Mouse (Mus musculus) gastrocnemius, adult 18-20 months (tissue): ENCODE measurements at regions not wholly inside any gene's neighbourhood (a gene's known extent, or its start where the extent isn't known, plus 50 kb on each side); places are given as distances from the start of the nearest gene placed in this dataset.
"Not testable (repeated sequence)": the region's sequence is repeated elsewhere in the genome, so short reads cannot be mapped to it uniquely, and the experiment has no call there.

Source experiments
- DNase-seq: peaks from one replicate; pipeline ENCODE4 v3.0.0; 2021; ENCODE audit warnings: low spot score

DNA sequence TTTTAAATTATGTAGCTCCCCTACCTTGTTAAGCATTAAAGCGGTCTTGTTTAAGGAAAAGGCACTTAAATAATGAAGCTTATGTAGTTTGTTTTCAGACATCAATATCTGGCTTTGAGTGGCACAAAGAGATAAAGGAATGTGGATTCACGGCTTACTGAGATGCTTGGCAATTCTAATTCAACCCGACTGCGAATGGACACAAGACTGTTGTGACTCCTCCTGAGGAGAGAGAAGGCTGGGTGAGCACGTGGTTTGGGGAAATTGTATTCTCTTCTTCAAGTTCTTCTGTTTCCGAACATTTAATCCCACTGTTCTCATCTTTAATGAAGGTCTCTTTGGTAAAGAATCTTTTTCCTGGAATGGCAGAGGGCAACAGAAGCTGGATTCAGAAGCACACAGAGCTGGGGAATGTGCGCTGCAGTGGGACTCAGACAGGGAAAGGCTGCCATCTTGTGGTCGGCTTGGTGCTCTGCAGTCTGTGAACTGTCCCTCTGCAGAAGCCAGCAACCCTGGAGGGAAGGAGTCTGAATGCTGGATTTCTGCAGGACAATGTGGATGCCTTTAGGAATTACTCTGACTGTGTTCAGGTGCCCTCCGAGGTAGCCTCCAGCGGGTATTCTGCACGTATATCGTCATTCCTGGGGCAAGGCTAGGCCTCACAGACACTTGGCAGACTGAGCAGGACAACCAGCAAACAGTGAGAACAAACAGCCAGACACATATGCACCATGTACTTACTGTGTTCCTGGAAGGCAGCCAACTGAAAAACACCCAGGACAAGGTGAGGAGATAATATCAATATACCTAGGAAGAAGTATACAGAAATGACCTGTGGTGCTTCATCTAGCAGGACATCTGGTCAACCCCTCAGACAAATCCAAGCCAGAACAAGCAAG lies 54.0 kb upstream of the Pax1 start:
- peak; percentile 36 for DNase-seq

DNA sequence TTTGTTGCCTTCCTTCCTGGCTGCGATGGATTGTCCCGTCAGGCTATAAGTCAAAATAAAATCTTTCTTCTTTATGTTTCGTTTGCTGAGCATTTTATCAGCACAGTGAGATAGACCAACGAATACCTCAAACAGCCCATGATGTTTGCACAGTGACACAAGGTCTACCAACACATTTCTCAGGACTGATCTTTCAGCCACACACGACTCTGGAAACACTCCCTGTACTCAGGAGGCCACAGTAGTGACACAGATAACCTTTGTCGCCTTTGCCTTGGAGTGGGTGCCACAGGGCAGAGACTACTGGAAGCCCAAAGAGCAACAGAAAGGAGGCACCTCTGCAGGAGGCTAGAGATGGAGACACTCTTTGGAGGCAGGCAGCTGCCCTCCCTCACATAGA lies 55.0 kb upstream of the Pax1 start:
- no peak for DNase-seq

DNA sequence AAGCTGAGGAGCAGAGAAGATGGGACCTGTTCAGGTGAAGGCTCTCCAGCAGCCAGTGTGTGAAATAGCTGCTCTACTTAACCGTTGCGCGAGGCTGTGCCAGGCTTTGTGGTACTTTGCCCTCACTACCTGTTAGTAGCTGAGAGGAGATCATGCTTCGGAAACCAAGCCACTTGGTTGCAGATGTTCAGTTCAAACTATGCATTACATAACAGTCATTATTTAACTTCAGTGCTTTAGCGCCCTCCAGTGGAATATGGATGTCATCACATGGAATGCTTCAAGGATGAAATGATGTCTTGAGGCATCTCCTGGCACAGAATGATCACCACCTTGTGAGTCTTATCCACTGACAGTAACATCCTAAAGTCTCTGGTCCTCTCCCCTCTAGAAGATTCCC lies 56.5 kb upstream of the Pax1 start:
- peak; percentile 3 for DNase-seq

DNA sequence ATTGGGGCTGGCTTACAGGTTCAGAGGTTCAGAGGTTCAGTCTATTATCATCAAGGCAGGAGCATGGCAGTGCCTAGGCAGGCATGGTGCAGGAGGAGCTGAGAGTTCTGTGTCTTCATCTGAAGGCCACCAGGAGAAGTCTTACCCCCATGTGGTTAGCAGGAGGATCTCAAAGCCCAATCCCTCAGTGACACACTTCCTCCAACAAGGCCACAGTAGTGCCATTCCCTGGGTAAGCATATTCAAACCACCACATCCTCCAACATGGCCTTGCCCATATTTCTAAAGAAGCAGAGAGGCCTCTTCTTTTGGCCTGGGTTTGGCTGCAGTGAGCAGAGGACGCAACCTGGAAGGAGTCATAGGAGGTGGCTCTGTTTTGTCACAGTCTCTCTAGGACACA lies 61.2 kb upstream of the Pax1 start:
- DNase-seq, result no peak

DNA sequence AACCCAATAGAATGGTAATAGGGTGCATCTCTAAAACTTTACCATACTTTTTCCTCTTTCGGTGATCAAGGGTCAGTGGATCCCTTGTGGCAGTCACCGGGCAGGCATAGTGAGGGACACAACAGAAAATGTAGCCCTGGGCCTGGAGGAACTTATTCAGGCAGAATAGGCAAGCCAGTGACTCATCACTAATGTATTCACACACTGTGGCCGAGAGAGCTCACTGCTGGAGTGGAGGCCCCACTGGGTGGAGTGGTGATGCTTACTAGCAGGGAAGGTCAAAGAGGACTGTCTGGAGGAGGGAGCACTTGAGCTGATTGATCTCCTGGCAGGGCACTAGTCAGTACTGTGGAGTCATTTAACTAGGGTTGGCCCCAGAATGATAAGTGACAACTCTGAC lies 62.4 kb upstream of the Pax1 start:
- DNase-seq, result no peak

DNA sequence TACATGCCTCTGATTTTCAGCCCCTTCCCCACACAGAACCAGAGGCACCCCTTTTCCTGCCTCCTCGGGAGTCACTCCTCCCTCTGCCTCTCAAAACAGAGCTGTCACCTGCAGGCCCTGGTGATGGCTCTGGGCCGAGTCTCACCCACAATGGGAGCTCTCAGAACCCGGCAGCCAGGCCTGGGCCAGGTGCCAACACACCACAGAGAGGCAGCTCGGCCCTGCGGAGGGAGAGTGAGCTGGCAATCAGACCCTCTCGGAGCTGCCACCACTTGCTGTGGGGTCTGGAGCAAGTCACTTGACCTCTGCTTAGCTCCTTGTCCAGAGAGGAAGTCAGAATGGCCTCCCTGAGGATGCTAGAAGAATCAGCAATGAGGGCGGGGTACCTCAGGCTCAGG lies 63.2 kb upstream of the Pax1 start:
- no peak for DNase-seq

DNA sequence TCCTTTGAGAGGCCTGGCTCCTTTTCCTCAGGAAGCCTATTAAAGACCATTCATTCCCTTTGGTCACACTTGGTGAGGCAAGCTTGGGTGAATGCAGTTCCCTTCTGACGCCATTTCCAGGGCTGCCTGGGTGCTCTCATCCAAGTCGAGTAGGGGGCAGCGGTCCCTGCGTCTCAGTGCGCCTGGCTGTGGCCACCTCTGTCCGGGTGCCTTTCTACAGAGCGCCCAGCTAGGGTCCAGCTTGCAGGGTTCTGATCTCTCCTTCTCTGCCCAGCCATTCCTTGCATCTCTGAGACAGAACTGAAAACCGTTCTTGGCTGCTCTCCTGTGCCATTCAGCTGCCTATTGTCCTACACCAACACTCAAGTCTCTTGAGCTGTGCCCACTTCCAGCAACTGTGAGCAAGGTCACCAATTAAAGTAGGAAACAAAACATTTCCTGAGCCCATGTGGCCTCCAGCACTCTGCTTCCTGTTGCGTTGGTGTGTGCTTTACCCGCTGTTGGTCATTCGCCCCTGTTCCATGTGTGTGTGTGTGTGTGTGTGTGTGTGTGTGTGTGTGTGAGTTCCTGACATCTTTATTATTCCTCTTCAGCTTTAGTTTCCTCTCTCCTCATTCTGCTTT lies 63.7 kb upstream of the Pax1 start:
- no peak for DNase-seq

DNA sequence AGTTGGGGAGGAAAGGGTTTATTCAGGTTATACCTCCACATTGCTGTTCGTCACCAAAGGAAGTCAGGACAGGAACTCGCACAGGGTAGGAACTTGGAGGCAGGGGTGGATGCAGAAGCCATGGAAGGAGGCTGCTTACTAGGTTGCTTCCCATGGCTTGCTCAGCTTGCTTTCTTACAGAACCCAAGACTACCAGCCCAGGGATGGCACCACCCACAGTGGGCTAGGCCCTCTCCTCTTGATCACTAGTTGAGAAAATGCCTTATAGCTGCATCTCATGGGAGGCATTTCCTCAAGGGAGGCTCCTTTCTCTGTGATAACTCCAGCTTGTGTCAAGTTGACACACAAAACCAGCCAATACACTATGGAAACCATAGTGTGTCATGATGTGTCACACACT lies 66.8 kb upstream of the Pax1 start:
- not testable (repeated sequence) for DNase-seq

DNA sequence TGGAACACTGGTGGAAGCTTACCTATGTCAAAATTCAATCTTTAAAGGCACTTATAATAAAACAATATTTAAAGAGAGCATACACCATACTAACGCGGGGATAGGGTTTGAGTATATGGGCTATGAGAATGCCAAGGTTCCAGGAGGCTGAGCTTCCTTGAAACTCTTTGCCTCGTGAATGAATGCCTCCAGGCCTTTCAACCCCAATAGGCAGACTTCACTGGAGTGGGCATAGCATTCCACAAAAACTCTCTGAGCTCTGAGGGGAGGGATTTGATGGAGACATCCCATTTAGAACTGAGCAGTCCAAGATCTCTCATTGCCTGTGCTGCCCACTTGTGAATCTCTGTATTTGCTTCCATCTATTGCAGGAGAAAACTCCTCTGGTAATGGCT lies 68.4 kb upstream of the Pax1 start:
- no peak for DNase-seq

DNA sequence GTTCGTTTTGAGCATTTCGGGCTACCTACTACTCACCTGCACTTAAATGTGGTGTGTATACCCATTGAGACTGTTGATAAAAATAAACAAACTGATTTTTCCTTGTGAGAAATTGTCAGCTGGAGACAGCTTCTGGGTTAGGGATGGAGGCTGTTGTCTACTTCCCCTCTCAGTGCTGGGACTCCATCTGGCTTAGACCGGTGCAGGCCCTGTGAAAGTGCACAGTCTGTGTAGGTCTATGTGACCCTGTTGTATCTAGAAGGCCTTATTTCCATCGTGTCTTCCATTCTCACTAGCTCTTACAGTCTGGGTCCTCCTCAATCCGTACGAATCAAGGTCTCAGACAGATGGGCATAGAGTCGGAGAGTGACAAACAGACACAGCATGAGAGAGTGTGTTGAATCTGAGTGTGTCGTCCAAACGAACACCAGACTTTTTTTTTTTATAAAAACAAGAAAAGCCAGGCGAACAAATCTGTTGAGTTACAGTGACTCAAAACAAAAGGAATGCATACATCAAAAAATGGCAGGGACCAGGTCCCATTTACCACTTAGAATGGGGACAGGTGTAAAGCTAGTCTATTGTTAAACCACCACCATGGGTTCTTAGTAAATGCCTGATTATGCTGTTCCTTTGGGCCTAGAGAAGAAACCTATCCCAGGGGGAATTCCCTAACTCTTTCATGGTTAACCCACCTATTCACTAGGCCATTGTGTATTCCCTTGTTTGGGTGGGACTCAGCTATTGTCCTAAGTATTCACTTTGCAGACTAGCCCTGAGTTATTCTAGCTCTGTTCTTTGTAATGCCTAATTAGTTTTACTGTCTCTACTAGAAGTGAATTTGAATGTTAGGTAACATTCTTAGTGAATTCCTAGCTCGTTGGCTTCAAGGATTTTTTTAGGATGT lies 69.1 kb upstream of the Pax1 start:
- DNase-seq, result no peak

DNA sequence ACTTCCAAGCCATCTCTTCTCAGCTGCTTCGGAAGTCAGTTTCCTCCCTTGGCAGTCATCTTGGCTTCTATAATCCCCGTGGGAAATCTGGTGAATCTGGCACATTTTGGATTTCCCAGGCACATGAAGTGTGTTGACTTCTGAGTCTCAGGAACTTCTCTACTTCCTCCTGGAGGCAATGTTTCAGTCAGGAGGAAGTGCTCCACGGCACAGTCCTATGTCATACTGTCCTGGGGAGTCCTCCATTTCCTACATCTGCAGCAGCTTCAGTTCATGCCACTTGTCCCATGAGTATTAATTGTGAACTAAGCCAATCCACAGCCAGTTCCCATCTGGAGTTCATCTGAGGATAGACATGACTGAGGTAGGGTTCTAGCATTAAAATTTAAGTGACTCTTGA lies 78.3 kb upstream of the Pax1 start:
- no peak for DNase-seq

DNA sequence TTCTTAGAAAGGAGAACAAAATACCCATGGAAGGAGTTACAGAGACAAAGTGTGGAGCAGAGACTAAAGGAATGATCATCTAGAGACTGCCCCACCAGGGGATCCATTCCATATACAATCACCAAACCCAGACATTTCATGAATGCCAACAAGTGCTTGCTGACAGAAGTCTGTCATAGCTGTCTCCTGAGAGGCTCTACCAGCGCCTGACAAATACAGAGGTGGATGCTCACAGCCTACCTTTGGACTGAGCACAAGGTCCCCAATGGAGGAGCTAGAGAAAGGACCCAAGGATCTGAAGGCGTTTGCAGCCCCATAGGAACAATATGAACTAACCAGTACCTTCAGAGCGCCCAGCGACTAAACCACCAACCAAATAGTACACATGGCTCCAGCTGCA lies 83.6 kb upstream of the Nkx2-2 start:
- no peak for DNase-seq

DNA sequence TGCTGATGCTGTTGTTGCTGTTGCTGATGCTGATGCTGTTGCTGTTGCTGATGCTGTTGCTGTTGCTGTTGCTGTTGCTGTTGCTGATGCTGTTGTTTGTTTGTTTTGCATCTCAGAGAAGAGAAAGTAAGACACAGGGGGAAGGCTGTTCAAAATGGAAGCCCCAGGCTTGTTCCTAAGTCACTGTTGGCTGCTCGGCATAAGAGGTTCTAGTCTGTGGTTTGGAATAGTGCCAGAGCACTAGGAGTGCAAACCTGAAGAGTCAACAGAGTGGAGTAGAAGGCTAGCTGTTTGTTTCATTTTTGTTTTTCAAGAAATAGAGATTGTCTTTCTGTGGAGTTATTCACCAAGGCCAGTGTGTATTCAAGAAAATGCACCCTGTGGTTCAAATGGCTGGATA lies 75.1 kb upstream of the Nkx2-2 start:
- no peak for DNase-seq

DNA sequence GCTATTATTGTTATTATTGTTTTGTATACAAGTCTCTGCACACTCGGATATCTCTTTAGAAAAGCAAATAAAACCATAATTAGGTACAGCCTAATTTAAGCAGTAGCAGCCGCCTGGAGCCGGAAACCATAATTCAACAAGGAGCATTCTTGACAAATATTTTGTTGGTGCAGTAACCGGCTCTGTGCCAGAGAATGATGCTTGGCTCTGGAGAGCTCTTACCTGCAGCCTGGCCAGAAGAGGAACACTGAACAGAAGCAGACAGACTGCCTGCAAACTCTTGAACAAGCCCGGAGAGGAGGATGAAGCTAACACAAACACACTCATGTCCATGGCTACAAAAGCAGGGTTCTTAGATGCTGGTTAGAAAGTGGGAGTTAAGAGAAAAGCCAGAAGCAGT lies 73.9 kb upstream of the Nkx2-2 start:
- no peak for DNase-seq

DNA sequence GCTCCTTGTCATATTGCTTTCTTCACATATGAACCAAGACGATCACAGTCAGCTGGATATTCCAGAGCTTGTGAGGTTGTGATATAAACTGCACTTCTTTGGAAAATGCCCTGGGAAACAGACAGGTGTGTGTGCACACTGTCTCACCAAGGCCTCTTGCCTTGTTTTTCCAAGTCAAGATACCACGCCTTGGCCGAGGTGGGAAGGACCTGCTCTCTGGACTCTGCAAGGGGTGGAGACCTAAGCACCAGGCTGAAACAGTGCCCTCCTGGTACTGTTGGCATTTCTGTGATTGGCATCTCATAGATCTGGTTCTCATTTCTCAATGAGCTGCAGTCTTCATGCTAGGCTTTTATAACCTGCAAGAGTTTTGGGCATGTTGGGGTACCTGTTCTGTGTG lies 73.2 kb upstream of the Nkx2-2 start:
- no peak for DNase-seq

DNA sequence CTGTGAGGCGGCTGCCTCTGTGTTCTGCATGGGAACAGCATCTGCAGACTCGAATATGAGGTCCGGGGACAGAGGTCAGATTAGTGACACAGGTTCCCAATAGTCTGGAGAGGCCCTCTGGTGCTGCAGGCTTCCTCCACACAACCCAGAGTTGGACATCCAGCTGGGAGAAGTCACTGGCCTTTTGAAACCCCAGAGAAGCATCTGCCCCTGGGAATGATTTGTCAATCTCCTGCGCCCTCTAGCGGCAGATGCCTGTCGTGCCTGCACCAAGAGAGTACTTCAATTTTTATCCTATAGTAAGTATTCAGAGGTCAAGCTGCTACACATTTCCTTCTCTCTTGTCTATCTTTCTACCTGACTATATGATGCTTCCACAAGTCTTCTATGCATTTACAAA lies 62.7 kb upstream of the Nkx2-2 start:
- DNase-seq, result peak; percentile 21

DNA sequence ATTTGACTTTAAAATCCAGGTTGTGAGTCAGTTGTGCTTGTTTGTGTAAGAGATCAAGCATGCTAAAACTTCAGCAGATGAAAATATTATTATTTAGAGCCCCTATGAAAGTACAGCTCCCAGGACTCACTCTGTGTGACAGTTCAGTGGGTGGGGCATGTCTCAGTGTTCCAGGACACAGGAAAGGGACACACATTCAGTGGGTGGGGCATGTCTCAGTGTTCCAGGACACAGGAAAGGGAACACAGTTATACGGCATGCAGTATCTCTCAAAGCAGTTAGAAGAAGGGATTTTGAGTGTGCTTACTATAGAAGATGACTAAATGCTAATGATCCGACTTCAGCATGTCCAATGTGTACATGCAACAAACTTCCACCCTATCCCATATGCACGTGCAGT lies 60.9 kb upstream of the Nkx2-2 start:
- DNase-seq, result no peak

DNA sequence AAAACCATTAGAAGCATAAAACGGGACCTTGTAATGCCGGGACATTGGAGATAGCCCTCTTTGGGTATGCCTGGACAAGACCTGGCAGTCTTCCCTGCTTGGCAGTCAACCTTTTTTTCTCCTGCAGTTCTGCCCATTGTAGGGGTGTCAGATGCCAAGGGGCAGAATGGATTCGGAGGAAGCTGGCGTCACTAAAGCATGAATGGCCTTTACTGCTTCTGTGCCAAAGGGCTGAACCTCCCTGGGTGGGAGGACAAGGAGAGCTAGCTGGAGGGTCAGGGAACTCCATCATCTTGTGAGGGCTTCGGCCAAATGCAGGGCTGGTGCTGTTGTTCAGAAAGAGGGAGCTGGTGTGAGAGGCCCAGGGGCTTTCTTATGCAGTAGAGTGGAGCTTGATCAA lies 60.1 kb upstream of the Nkx2-2 start:
- DNase-seq, result no peak

DNA sequence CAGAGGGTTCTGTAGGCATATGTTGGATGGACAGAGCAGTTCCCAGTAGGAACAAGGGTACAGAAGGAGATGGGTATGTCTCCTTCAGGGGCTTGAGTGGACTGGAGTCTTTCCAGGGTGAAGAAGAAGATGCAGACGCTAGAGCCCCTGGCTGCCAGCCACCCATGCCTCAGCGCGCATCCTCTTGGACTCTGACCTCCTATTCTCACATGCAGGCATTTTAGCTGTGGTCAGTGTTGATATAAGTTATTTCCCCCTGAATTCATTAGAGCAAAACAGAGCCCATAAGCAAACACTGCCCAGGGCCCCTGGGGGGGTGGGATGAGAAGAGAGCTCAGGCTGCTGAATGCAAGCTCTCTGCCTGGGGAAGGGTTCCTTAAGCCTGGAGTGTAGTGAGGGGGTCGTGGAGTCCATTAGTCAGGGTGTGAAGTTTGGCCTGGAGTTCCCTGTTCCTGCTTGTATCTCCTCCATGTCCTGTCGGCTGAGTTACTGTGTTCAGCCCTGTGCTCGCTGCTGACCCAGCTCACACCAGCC lies 54.0 kb upstream of the Nkx2-2 start:
- no peak for DNase-seq

DNA sequence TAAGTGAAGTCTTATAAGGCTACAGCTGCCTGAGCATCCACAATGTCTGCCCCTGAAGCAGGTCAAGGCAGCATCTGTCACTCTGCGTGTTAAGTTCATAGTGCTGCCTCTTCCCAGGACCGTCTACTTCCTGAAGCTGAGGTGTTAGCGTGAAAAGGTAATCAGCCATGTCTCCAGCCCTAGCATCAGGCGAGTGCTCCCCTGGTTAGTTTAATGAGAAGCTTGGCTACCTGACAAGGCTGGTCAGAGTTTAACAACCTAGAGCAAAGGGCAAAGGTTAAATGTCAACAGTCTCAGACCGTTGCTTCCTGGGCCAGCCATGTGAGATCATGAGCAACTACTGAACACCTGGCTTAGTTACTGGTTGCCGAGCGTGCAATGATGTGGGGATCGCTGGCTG lies 53.2 kb upstream of the Nkx2-2 start:
- no peak for DNase-seq

DNA sequence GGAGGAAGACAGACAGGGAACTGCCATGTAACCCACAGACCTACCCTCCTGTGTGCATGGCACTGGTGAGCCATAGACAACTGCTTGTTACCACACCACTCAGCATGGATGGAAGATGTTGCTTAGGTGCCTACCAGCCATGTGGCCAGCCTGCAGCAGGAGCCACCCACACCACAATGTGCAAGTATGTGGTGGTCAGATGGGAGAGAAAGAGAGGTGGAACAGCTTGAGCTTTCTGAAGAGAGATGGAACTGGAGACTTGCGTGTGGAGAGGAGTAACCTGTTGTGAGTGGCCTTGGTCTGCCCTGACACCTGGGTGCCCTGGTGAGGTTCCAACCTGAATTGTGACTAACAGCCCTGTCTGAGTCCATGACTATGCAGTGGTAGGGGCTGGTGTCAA lies 50.4 kb upstream of the Nkx2-2 start:
- DNase-seq, result no peak
